Mouse (Mus musculus): ENCODE results near the gene Josd1. TPM values are rescaled to one million over a fixed set of nuclear protein-coding genes. Genes with fewer than 3 reads are reported as not detected.

Gene Josd1
- total RNA-seq, 2 experiments from 2014 or later: 48.4 to 50.1 TPM

DNA sequence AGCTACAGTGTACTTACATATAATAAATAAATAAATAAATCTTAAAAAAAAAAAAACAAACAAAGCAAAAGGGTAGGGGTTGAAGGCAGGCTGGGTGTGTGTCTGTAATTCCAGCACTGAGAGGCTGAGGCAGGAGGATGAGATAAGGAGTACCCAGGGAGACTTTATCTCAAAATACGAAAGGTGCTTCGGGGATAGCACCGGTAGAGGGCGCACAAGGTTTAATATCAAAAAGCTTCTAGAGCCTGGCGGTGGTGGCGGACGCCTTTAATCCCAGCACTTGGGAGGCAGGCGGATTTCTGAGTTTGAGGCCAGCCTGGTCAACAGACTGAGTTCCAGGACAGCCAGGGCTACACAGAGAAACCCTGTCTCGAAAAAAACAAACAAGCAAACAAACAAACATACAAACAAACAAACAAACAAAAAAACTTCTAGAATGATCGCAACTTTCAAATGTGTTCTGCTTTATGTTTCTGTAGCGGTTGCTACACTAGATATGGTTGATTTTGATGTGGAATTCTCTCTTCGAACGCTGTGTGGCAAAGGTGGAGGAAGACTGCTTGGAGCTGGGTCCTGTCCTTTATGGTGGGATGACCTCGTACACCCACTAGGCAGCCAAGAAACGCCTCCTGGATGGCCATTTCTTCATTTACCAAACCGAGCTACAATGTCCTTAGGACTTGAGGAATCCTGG, 29.7 kb downstream of the Josd1 start:
- peak; percentile 74 to 81 for DNase-seq

DNA sequence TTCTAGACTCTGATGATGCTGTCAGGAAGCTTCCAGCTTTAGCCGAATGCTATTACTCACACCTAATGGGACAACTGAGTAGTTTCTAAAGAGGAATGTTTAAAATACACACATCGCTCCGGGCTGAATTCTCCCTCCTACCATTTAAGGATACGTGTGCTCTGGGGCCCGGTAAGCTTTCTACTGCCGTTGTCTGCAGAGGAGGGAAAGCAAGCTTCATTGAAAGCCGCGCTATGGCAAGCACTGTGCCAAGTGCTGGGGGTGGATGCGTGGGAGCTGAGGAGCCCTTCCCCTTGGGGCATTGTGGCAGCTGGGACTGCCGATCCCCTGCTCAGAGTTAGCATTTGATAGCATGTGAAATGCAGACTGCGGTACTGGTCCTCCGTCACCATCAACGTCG, 31.3 kb downstream of the Josd1 start:
- DNase-seq: peak; percentile 40 to 61

GRCm38 (mm10) chr15:79651481-79651880, 36.2 kb downstream of the Josd1 start:
- no peak for DNase-seq

- no peak for DNase-seq
Measured at GRCm38 (mm10) chr15:79650569-79650968, 37.1 kb downstream of the Josd1 start.

GRCm38 (mm10) chr15:79648130-79648529, 39.6 kb downstream of the Josd1 start:
- no peak for DNase-seq

DNA sequence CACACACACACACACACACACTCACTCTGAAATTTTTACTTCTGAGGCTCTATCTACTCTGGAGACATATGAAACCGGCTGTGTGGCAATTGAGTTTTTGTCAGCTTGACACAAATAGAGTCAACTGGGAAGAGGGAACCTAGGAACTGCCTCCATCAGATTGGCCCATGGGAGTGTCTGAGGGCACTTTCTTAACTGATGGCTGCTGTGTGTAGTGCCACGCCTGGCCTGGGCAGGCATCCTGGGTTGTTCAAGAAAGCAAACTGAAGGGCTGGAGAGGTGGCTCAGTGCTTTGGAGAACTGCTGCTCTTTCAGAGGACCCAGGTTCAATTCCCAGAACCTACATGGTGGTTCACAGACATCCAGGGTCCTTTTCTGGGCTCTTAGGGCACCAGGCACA, 42.2 kb downstream of the Josd1 start:
- DNase-seq: no peak

DNA sequence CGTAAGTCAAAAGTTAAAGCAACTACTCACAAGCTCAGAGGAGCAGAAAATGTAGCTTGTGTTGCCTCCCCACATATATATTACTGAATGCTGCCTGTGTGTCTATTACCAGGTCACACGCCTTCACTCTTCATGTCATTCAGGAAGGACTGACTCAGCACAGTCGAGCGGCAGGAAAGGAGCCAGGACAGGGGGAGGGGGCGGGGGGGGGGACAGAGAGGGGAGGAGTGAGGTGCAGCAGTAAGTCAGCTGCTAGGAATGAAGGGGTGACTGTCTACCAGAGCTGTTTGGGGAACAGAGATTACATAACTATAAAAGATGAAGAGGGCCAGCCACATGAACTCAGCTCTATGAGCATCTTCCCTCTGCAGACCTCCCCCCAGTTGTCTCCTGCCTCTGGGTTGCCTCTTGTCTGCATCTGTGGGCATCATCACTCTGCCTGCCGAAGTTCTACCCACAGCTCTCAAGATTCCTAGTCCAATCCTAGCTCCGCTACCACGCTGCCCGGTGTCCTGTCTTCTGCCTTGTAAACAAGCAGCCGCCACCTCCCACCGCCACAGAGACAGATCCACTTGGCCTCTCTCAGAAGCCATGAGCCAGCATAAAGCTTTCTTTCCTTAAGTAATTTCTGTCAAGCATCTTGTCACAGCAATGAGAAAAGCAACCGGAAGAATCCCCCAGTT, 46.4 kb downstream of the Josd1 start:
- no peak for DNase-seq

GRCm38 (mm10) chr15:79630471-79630870, 57.2 kb downstream of the Josd1 start:
- no peak for DNase-seq

Other genes with a start within 250 kb of the Josd1 start
- gene Csnk1e, start 232.4 kb downstream of the Josd1 start, total RNA-seq (2021): 100 to 1,000 TPM; 111 to 120 TPM
- 10 to 100 TPM; 69.5 to 75.8 TPM for gene Kcnj4, start 182.7 kb downstream of the Josd1 start, total RNA-seq (2021)
- under 1 TPM in 1 of 2 experiments, not detected in 1; 0.32 TPM for gene Kdelr3, start 171.5 kb downstream of the Josd1 start, total RNA-seq (2021)
- 100 to 1,000 TPM; 311 to 331 TPM for gene Ddx17, start 141.2 kb downstream of the Josd1 start, total RNA-seq (2021)
- 1 to 10 TPM; 1.1 to 2.2 TPM for gene Dmc1, start 82.8 kb downstream of the Josd1 start, total RNA-seq (2021)
- gene Fam227a, start 29.0 kb downstream of the Josd1 start, total RNA-seq (2021): 10 to 100 TPM in 1 of 2 experiments, 1 to 10 TPM in 1; 9.7 to 16.0 TPM
- 10 to 100 TPM; 43.2 to 44.3 TPM for gene Cby1, start 28.7 kb downstream of the Josd1 start, total RNA-seq (2021)
- 100 to 1,000 TPM; 101 to 108 TPM for gene Tomm22, start 17.1 kb downstream of the Josd1 start, total RNA-seq (2021)
- 10 to 100 TPM; 48.6 to 51.6 TPM for gene Gtpbp1, start 2.9 kb upstream of the Josd1 start, total RNA-seq (2021)
- gene Sun2, start 54.6 kb upstream of the Josd1 start, total RNA-seq (2021): 10 to 100 TPM; 25.3 to 31.9 TPM
- 10 to 100 TPM; 52.4 to 53.3 TPM for gene Dnal4, start 89.9 kb upstream of the Josd1 start, total RNA-seq (2021)
- 100 to 1,000 TPM; 729 to 800 TPM for gene Nptxr, start 116.8 kb upstream of the Josd1 start, total RNA-seq (2021)
- gene Npcd, start 146.3 kb upstream of the Josd1 start, total RNA-seq (2021): 10 to 100 TPM in 1 of 2 experiments, 1 to 10 TPM in 1; 5.8 to 10.8 TPM
- 100 to 1,000 TPM; 335 to 366 TPM for gene Cbx6, start 146.8 kb upstream of the Josd1 start, total RNA-seq (2021)
- gene Apobec3, start 203.7 kb upstream of the Josd1 start, total RNA-seq (2021): 1 to 10 TPM; 3.9 to 6.7 TPM